Mouse (Mus musculus): Measurements from ENCODE around the gene Foxn3.

The Foxn3 gene

DNA sequence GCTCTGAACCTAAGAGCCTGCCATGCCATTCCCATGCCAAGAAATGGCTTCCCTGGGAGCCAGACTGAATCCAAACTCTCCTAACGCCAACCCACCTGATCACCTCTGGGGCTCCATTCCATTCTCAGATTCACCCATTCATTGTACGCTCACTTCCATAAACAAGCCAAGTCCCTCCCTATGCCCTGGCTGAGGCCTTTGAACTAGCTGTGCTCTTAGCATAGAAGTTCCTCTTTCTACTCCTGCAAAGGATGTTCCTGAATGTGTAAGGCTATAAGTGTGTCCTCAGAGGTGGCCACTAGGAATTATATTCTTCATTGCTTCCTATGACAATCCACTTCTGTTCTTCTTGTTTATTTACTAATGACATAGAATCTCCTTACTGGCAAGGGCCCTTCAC, 40.5 kb downstream of the Foxn3 start:
- DNase-seq = no peak

DNA sequence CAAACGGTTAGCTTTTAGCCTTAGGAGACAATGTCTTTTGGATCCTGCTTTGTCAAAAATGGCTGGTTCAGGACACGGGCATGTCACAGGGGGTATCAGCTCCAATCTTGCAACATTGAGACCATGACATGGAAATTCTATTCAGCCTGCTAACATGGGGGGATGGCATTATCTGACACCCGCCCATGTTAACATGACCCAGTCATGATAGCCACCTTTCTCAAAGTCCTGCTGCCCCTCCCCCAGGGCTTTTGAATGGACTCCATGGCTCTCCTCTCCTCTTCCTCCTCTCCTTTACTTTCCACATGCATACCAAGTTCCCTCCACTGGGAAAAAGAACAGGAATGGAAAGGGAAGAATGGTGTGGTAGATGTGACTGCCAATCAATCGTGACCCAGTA, 43.5 kb downstream of the Foxn3 start:
- no peak for DNase-seq

DNA sequence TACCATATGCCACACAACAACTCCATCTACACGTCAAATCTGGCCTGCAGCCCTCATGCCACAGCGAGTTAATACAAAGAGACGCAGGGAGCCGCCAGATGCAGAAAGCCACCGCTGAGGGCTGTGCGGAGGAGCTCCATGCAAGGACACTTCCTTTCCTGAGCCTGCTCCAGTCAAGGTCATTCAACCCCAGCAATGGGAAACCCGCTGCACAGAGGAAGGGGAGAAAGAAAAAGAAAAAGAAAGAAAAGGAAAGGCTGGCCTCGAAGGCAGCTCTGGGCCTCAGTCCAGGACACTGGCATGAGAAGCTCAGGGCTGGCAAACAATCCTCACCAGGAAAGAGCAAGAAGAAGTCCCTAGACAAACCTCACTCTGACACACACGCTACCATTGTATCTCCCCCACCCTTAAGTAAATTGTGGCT, 44.2 kb downstream of the Foxn3 start:
- no peak for DNase-seq

DNA sequence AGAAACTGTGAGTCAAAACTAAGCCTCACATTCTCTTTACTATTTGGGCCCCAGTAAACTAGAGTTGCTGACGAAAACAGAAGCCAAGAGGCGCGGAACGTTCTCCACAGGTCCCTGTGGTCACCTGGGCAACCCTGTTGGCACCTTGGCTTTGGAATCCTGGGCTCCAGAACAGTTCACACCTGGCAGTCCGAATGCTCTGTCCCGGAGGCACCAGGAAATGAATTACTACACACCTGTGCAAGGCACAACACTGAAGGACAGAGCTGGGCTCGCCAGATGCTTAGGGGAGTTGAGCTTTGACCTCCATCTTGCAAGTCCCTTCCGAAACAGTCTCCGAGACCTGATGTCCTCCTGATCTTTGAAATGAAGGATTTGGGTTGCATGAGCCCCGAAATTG, 44.7 kb downstream of the Foxn3 start:
- DNase-seq = no peak

DNA sequence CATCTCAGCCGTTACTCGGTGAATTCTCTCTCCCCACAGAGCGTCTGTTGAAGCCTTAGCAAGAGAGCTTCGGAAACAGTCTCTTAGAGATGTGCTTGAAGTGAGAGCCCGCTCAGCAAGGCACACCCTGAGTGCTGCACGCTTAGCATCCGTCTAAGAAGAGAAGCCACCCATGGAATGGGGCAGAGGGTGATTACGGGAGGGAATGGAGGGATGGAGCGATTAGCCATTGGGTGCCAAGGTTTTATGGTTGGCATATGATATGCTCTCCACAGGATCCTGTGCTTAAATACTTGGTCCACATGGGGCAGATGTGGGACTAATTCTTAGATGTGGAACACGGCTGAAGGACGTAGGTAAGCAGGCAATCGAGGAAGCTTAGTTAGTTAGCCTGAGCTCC, 45.3 kb downstream of the Foxn3 start:
- DNase-seq = no peak

DNA sequence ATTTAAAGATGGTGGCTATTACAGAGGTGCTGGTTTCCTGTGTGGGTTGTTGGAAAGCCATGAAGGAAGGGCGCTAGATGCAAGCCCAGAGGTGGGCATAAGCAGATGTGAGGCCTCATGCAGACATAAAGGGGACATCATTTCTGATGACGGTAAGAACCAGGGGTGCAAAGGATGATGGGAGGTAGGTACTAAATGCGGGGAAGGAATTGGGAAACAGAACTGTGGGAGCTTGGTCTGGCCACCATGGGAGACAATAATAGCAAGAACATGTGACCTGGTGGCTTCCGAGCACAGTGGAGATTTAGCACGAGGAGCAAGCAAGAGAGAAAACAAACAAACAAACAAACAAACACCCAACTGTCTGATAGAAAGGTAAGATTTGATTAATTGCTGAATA, 46.1 kb downstream of the Foxn3 start:
- no peak for DNase-seq

DNA sequence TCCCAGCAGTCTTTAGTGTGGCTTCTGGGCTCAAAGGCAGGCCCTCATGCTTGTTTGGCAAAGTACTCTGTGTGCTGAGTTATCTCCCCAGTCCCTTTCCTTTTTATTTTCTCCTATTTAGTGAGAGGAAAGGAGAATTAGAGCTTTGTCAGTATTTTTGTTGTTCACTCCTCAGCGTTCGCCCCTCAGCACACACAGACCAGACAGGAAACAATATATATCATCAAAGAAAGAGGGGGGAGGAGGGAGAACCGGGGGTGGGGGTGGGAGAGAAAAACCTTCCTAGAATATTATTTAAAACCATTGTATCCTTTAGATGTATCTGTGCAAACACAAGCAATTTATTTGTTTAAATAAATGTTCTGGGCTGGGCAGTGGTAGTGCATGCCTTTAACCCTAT, 47.9 kb downstream of the Foxn3 start:
- no peak for DNase-seq

DNA sequence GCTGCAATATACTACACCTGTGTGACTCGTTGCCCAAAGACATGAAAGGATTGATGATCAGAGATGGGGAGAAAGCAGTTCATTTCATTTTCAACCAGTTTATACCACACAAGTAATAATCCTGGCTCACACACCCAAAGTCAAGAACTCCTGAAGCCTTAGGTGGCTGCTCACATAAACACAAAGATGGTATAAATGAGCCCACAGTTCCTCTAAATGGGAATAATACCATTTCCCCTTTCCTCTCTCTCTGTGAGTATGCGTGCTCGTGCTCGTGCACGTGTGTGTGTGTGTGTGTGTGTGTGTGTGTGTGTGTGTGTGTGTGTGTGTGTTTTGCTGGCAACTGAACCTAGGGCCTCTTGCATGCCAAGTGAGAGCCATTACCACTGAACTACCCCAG, 51.7 kb downstream of the Foxn3 start:
- no peak for DNase-seq

DNA sequence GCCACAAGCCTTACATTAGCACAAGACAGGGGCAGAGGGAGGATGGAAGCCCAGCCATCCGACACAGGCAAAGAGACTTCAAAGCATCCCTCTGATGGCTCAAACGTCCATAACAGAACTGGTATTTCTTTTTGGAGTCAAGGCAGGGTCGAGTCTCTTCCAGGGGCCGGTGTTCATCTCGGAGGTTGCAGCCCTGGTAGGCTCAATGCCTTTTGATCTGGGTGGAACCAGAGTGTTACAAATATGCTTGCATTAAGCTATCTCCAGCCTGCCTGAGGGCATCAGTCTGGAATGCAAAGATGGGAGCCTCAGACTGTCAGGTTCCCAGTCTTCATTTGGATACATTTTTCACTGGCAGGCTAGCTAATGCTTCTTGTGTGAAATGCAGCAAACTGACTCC, 52.6 kb downstream of the Foxn3 start:
- DNase-seq = no peak

DNA sequence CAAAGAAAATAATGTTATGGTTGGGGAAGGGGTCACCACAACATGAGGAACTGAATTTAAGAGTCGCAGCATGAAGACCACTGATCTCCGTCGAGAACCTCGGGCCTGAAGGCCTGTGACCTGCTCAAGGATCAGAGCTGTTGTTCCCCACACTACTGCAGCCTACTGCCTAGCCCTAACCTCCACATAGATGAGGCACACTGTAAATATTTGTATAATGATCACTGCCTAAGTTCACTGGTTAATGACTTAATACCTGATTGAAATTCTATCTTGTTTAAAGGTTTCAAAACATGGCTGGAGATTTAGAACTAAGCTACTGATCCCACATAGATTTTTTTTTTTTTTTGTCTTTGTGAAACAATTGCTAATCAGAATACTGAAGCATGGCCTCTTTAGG, 61.2 kb downstream of the Foxn3 start:
- DNase-seq = no peak

DNA sequence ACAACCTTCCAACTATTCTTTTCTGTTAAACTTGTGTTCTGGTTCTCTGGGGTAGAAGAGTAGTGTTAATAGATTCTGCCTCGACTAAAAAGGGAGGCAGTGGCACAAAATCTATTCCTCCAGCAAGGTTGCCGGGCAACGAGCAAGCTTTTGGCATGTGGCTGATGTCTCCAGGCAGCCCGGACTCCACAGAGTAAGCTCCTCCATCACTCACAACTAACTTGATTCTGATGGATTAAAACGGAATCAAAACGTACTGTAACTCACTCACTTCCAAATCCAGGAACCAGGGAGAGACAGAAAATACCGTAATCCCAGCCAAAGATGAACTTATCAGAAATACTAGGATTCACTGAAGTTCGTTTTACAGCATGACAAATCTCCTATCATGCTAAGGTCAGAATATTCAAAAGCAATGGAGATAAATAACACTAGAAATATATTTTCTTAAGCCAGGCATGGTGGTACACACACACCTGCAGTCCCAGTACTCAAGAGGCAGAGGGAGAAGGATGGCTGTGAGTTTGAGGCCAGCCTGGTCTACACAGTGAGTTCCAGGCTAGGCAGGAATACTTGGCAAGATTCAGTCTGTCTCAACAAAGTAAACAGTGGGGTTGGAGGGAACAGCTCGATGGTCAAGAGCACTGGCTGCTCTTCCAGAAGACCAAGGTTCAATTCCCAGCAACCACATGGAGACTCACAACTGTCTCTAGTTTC, 64.2 kb downstream of the Foxn3 start:
- no peak for DNase-seq

DNA sequence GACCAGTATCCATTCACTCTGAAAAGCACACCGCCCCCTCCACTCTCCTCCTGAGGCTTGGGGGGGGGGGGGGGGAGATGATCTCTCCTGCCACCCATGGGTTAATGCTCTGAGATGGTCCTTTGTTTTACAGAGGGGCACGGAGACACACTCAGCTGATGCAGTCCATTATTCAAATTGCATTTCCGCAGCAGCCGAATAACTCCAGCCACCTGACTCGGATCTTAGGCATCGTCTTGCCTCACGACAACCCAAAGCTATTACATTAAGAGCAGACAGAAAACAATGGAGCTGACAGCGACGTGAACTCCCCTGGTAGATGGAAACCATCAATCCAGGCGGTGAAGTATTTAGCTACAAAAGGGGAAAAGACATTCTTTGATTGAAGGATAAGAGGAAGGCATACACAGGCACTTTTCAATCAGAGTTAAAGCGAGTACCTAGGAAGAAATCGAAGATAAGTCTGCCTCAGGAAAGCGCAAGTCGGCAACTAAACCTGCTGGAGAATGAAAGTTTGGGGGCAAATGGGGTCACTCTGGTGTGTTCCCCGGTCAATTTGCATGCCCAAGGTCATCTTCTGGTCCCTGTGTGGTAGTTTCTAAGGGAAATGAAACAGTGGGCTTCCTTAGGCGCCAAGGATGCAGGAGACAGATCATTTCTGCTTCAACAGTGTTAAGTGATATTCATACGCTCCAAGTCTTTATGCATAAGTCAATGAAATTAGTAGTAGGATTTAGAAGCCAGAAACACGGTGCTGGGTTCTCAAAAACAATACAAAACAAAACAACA, 65.0 kb downstream of the Foxn3 start:
- no peak for DNase-seq

DNA sequence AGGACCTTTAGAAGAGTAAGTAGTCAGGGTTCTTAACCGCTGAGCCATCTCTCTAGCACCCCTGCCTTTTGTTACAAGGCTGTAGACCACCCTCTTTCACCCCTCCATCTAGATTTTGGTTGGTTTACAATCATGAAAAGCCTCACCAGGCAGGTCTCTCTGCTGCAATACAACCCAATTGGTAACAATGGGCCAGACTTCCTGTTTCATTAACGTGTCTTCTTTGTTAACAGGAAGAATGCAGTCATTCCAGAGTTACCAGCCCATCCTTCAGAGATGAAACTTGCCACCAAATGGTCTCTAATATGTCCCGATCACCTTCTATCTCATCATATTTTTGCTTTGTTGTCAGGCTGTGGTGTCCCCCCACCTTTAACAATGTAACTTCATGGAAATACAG, 66.4 kb downstream of the Foxn3 start:
- DNase-seq = no peak

DNA sequence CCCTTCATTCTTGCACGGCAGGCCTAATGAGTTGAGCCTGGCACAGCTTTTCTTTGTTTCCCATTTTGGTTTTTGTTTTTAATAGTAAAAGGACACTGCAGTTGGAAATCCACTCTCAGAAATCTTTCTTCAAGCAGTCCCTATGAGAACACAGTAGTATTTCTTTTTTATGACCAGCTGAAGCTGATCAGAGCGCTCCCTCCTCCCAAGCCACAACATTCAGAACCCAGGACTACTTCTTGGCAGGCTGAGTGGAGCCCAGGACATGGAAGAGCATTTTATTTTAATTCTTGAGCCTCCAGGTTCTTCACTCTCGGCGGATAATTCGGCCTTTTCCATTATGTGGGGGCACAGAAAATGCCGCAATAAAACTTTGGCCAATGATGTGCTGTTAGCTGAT, 73.2 kb downstream of the Foxn3 start:
- no peak for DNase-seq

DNA sequence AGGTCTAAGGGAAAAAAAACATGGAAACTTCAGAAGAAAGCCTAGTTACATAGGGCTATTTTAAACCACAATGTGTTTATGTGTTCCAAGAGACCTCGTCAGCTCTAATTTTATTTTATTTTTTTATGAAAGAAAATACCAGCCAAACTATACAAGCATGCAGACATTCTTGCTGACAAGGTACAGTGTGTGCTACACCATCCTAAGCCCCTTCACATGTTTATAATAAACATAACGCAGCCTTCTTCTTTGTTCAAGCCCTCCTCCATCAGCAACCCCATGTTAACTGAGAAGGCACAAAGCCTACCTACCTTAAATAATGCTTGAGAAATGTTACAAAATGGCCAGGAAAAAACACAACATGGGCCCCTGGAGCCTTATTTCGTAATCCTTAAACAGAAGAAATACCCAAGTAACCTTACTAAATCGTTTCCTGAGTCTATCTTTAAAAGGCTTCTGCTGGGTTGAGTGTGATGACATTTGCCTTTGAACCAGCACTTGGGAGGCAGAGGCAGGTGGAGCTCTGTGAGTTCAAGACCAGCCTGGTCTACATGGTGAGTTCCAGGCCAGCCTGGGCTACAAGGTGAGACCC, 74.3 kb downstream of the Foxn3 start:
- DNase-seq = no peak

DNA sequence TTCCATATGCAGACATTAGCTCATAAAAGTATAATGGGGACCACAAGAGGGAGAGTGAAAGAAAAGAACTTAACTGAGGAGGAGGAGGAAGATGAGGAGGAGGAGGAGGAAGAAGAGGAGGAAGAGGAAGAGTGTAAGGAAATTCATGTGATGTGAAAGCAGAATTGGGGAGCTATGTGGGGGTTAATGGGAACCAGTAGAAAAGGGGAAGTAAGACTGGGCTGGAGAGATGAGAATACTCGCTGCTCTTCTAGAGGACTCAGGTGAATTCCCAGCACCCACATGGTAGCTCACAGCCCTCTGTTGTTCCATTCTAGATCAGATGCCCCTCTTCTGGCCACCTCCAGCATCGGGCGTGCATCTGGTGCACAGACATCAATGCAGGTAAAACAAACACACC, 83.0 kb downstream of the Foxn3 start:
- no peak for DNase-seq

DNA sequence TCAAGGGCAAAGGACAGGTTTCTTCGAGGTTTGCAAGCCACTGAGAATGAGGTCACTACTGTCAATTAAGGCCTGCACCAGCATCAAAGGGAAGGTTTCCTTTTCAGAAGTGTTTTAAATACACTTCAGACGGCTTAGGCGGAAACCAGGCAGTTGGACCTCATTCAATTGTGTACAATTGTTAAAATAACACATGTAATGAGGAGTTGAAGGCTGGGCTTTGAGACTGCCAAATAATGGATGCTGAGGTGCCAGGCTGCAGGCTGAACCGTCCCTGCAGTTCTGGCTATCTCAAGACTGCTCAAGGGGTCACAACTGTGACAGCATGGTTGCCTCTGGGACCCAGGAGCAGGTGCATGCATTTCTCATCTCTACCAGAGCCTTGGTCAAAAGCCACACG, 89.2 kb downstream of the Foxn3 start:
- no peak for DNase-seq

DNA sequence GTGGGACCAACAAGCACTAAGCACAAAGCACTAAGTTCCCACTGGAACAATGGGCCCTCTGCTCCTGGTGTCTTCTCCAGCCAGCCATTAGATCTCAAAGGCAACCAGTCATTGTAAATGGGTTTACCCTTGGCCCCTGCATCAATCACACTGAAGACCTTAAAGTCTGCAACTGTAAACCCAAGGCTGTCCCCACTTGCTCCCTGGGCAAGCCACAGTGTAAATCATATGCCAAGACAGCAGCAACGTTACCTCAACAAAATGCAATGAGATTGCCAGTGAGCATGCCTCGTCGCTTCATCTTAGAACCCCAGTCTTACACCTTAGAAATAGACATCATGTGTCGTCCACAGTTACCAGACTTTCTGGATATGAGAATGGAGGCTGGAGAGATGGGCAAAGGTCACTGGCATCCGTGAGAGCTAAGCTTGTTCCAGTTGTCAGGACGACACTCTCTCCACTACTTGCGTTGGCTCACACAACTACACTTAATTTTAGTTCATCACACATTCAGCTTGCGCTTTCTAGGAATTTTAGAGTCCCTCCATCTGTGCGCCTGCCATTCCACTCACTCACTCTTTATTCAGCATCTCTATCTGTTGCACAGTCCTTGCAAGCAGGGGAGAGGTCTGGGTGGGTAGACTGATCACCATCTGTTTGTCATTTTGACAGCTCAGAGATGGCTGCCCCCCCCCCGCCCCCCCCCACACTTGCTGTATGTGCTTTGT, 89.8 kb downstream of the Foxn3 start:
- DNase-seq = no peak

DNA sequence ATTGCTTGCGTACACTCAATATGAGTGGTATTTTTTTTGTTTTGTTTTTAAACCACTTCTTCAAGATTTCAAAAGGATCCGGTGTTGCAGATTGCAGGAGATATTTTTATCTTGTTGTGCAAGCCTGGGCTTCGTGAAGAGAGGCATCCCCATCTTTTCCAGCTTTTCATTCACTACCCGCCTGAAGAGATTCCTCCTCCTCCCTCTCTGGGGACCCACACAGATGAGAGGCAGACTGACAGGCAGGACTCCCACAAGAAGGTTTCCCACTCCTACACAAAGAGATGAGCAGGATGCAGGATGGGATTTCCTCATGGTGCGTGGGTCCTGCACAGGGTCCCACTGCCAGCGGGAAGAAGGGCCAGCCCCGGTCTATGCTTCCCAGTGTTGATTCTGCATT, 92.0 kb downstream of the Foxn3 start:
- DNase-seq = no peak

DNA sequence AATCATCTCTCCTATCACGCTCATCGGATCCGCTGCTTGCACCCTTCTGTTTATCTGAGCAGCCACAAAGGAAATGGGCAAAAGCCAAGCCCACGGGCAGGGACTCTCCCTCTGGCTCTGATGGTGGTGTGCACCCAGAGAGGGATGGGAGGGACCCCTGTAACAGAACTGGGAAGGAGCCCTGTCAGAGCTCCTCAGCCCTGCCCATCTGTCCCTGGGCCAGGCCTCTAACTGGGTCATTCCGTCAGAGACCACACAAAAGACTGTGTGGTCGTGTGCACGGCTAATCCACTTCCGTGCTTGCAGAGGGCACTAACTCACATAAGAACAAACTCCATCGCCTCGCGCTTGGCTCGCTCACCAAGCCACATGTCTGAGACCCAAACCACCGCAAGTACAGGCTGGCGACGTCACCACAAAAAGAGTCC, 95.5 kb downstream of the Foxn3 start:
- DNase-seq = peak in 1 of 2 experiments; percentile 7

DNA sequence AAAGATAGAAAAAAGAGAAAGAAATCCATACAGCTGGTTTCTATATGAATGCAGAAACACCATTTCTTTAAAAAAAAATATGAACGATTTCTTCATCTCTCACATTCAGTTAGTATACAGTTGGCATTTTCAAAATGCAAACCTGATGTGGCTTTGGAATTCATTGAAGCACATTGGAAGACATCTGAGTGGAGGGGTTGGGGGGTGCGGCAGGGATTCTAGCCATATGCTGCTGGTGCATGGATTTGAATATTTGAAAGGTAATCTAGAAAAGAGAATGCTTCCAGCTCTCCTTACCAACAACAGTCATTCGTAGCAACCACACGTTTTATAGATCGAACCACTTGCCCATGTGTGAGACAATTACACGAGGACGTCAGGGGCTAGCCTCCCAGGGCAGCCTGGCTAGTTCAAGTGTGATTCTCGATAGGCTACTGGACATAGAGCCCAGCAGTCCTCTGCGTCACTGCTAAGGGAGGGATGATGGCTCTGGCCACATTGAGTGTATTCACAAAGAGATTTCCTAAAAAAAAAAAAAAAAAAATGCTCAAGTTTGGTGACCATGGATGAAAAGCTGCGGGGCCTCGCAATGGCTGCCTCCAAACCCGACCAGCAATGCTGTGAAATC, 96.0 kb downstream of the Foxn3 start:
- no peak for DNase-seq

DNA sequence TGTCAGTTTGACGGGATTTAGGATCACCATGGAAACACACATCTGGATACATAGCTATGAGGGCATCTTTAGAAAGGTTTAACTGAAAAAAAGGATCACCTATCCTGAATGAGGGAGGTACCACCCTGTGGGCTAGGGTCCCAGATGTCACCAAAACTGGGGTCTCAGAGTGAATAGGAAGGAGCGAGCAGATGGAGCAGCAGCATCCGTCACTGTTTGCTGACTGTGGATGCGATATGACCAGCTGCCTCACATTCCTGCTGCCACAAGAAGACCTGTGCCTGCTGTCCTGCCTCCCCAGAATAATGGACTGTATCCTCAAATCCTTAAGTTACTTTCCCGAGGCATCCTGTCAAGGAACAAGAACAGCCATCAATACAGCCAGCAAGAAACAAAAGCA, 97.0 kb downstream of the Foxn3 start:
- no peak for DNase-seq

DNA sequence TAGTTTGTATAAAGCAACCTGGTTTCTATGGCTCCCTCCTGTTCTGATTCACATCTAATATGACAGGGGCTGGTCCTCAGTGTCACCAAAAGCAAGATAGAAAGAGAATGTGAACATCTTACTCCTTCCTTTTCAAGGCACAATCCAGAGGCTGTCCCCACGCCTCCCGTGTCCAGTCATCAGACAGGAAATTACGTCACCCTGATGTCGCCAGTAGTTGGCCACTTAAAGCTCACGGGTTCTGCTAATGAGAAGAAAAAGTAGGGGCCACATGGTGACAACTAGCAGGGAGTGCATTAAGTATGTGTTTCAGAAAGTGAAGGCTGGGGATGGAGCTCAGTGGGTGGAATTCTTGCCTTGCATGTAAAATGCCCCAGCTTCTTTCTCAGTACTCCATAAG, 99.1 kb downstream of the Foxn3 start:
- no peak for DNase-seq
